Mouse (Mus musculus) heart, embryonic 15.5 days (tissue): ENCODE results near the gene Cotl1. TPM values are rescaled to one million over a fixed set of nuclear protein-coding genes. Genes with fewer than 3 reads are reported as not detected.
A peak's percentile ranks its signal among the peaks of the same experiment; 100 is the strongest.

Source experiments
- ATAC-seq: fragments of 200-750 bp; cut with Nextera tagmentation; replicated peaks from 2 replicates; pipeline ENCODE4 v1.8.0; 2017; ENCODE audit warnings: low read depth, moderate TSS enrichment; ENCODE audit not compliant: insufficient number of reproducible peaks, insufficient read depth, low FRiP score
- H3K27ac ChIP-seq: fragments of 300-500 bp; sonication (generic); 2 replicates; pipeline ENCODE4 v1.5.1; 2015; ENCODE audit warnings: mild to moderate bottlenecking, inconsistent platforms
- H3K27me3 ChIP-seq: fragments of 300-500 bp; sonication (generic); 2 replicates; pipeline ENCODE4 v1.6.1; 2015; ENCODE audit warnings: inconsistent platforms
- H3K36me3 ChIP-seq: fragments of 300-500 bp; sonication (generic); 2 replicates; pipeline ENCODE4 v1.6.1; 2015; ENCODE audit warnings: mild to moderate bottlenecking, inconsistent platforms
- H3K4me1 ChIP-seq: fragments of 300-500 bp; sonication (generic); replicated peaks from 2 replicates; pipeline ENCODE4 v1.6.1; 2015; ENCODE audit warnings: inconsistent platforms
- H3K4me2 ChIP-seq: fragments of 300-500 bp; sonication (generic); 2 replicates; pipeline ENCODE4 v1.6.1; 2015; ENCODE audit warnings: inconsistent platforms, mild to moderate bottlenecking, moderate library complexity
- H3K4me3 ChIP-seq: fragments of 300-500 bp; sonication (generic); 2 replicates; pipeline ENCODE4 v1.5.1; 2015; ENCODE audit warnings: mild to moderate bottlenecking, inconsistent platforms
- H3K9ac ChIP-seq: fragments of 300-500 bp; sonication (generic); 2 replicates; pipeline ENCODE4 v1.6.1; 2015; ENCODE audit warnings: mild to moderate bottlenecking, inconsistent platforms
- H3K9me3 ChIP-seq: fragments of 300-500 bp; sonication (generic); replicated peaks from 2 replicates; pipeline ENCODE4 v1.6.1; 2016; ENCODE audit warnings: inconsistent platforms
- WGBS: fragments of 180-500 bp; shearing (Covaris S2); methylation state at CpG from one replicate; pipeline ENCODE4 v1.1.7; 2015; ENCODE audit warnings: mixed read lengths; 5-methylcytosine and 5-hydroxymethylcytosine counted together
- polyA plus RNA-seq: library from polyadenylated mRNA; unstranded; fragments of >200 nt; fragmentation: Nextera tagmentation; extraction: Ambion mirVana; gene quantifications from 2 replicates; pipeline ENCODE4 v1.2.1, GENCODE M21; 2015

The Cotl1 gene
- polyA plus RNA-seq, 1 experiment from 2014 or later, result 28.7 TPM

GRCm38 (mm10) chr8:119838983-119839340, 1.4 kb downstream of the Cotl1 start:
- no peaks in the 10 kb centered on the region for H3K36me3 ChIP-seq
- H3K9me3 ChIP-seq, result no peaks in the 10 kb centered on the region
- H3K27ac ChIP-seq, result peak overlapping the region; percentile 47
- no peak overlapping the region for H3K9ac ChIP-seq
- peaks cover 31% of the 10 kb centered on the region for H3K4me1 ChIP-seq
- H3K4me2 ChIP-seq, result peak overlapping the region; percentile 91
- H3K4me3 ChIP-seq, result peak overlapping the region; percentile 72
- no peaks in the 10 kb centered on the region for H3K27me3 ChIP-seq
- no peak for ATAC-seq
- 77% methylated on average over 4 of the region's 4 CpGs for WGBS

GRCm38 (mm10) chr8:119838100-119838982, 2.0 kb downstream of the Cotl1 start:
- H3K9me3 ChIP-seq, result no peaks in the 10 kb centered on the region

GRCm38 (mm10) chr8:119837553-119838071, 2.7 kb downstream of the Cotl1 start:
- Histone ChIP-seq H3K27me3 (no peaks in the 10 kb centered on the region), H3K4me2 (peak overlapping the region; percentile 91), H3K36me3 (no peaks in the 10 kb centered on the region), H3K4me1 (peaks cover 39% of the 10 kb centered on the region), H3K27ac (peak overlapping the region; percentile 66), H3K4me3 (peak overlapping the region; percentile 72; the same call in 1 of the 2 replicates), H3K9me3 (no peaks in the 10 kb centered on the region), H3K9ac (no peak overlapping the region)
- ATAC-seq, result no peak
- WGBS, result 29% methylated on average over 10 of the region's 10 CpGs

More at GRCm38 (mm10) chr8:119838100-119838982, 2.0 kb downstream of the Cotl1 start:
- H3K4me1 ChIP-seq, result peaks cover 34% of the 10 kb centered on the region
- peak overlapping the region; percentile 91 for H3K4me2 ChIP-seq
- H3K4me3 ChIP-seq, result peak overlapping the region; percentile 72
- H3K9ac ChIP-seq, result no peak overlapping the region
- ATAC-seq, result no peak
- WGBS, result 64% methylated on average over 19 of the region's 19 CpGs
- no peaks in the 10 kb centered on the region for H3K36me3 ChIP-seq
- peak overlapping the region; percentile 66 for H3K27ac ChIP-seq
- H3K27me3 ChIP-seq, result no peaks in the 10 kb centered on the region

GRCm38 (mm10) chr8:119836831-119837230, 3.5 kb downstream of the Cotl1 start:
- H3K4me2 ChIP-seq, result no peak overlapping the region
- H3K9me3 ChIP-seq, result no peaks in the 10 kb centered on the region
- no peak overlapping the region for H3K9ac ChIP-seq
- H3K36me3 ChIP-seq, result no peaks in the 10 kb centered on the region
- H3K27ac ChIP-seq, result no peak overlapping the region
- H3K4me3 ChIP-seq, result no peak overlapping the region
- no peaks in the 10 kb centered on the region for H3K27me3 ChIP-seq
- ATAC-seq, result no peak
- H3K4me1 ChIP-seq, result peaks cover 47% of the 10 kb centered on the region
- WGBS, result 83% methylated on average over 4 of the region's 4 CpGs

GRCm38 (mm10) chr8:119835270-119835669, 5.1 kb downstream of the Cotl1 start:
- peaks cover 55% of the 10 kb centered on the region for H3K4me1 ChIP-seq
- no peak overlapping the region for H3K9ac ChIP-seq
- no peaks in the 10 kb centered on the region for H3K27me3 ChIP-seq
- no peaks in the 10 kb centered on the region for H3K36me3 ChIP-seq
- H3K9me3 ChIP-seq, result no peaks in the 10 kb centered on the region
- WGBS, result 70% methylated on average over 5 of the region's 5 CpGs
- no peak overlapping the region for H3K4me3 ChIP-seq
- H3K4me2 ChIP-seq, result no peak overlapping the region
- no peak for ATAC-seq
- H3K27ac ChIP-seq, result no peak overlapping the region

GRCm38 (mm10) chr8:119834676-119835075, 5.7 kb downstream of the Cotl1 start:
- WGBS, result 84% methylated on average over 6 of the region's 6 CpGs
- Histone ChIP-seq H3K9me3 (no peaks in the 10 kb centered on the region), H3K36me3 (no peaks in the 10 kb centered on the region), H3K9ac (no peak overlapping the region), H3K4me3 (no peak overlapping the region), H3K27me3 (no peaks in the 10 kb centered on the region), H3K4me1 (peaks cover 56% of the 10 kb centered on the region), H3K4me2 (no peak overlapping the region), H3K27ac (no peak overlapping the region)
- no peak for ATAC-seq

GRCm38 (mm10) chr8:119832931-119833330, 7.4 kb downstream of the Cotl1 start:
- 60% methylated on average over 5 of the region's 5 CpGs for WGBS
- H3K4me1 ChIP-seq, result peaks cover 54% of the 10 kb centered on the region
- H3K9ac ChIP-seq, result no peak overlapping the region
- H3K27me3 ChIP-seq, result no peaks in the 10 kb centered on the region
- H3K4me2 ChIP-seq, result no peak overlapping the region
- H3K9me3 ChIP-seq, result no peaks in the 10 kb centered on the region
- no peak overlapping the region for H3K4me3 ChIP-seq
- H3K27ac ChIP-seq, result peak overlapping the region; percentile 55; the same call in 1 of the 2 replicates
- no peak for ATAC-seq
- H3K36me3 ChIP-seq, result no peaks in the 10 kb centered on the region

GRCm38 (mm10) chr8:119832101-119832617, 8.2 kb downstream of the Cotl1 start:
- Histone ChIP-seq H3K4me2 (peak overlapping the region; percentile 52), H3K4me3 (peak overlapping the region; percentile 24; the same call in 1 of the 2 replicates), H3K36me3 (no peaks in the 10 kb centered on the region), H3K27ac (peak overlapping the region; percentile 55), H3K27me3 (no peaks in the 10 kb centered on the region), H3K9me3 (no peaks in the 10 kb centered on the region), H3K4me1 (peaks cover 54% of the 10 kb centered on the region), H3K9ac (0 out of 2 replicates have a peak overlapping the region, but pooled peaks have one; percentile 3)
- WGBS, result 56% methylated on average over 7 of the region's 7 CpGs
- ATAC-seq, result no peak

- peaks cover 61% of the 10 kb centered on the region for H3K4me1 ChIP-seq
- 28% methylated on average over 20 of the region's 20 CpGs for WGBS
These were observed 8.9 kb downstream of the Cotl1 start for GRCm38 (mm10) chr8:119831336-119831995.

GRCm38 (mm10) chr8:119830589-119830988, 9.8 kb downstream of the Cotl1 start:
- Histone ChIP-seq H3K9me3 (no peaks in the 10 kb centered on the region), H3K27me3 (no peaks in the 10 kb centered on the region), H3K4me1 (peaks cover 68% of the 10 kb centered on the region), H3K4me2 (no peak overlapping the region), H3K36me3 (no peaks in the 10 kb centered on the region), H3K9ac (no peak overlapping the region), H3K27ac (no peak overlapping the region), H3K4me3 (no peak overlapping the region)
- WGBS, result 79% methylated on average over 7 of the region's 7 CpGs
- ATAC-seq, result no peak

More at GRCm38 (mm10) chr8:119831336-119831995, 8.9 kb downstream of the Cotl1 start:
- Histone ChIP-seq H3K9me3 (no peaks in the 10 kb centered on the region), H3K36me3 (no peaks in the 10 kb centered on the region), H3K27me3 (no peaks in the 10 kb centered on the region), H3K4me2 (peak overlapping the region; percentile 52), H3K4me3 (peak overlapping the region; percentile 24), H3K27ac (peak overlapping the region; percentile 55), H3K9ac (no peak overlapping the region)
- peak; percentile 59 for ATAC-seq
